Mouse (Mus musculus): ENCODE measurements at regions not wholly inside any gene's neighbourhood (a gene's known extent, or its start where the extent isn't known, plus 50 kb on each side); places are given as distances from the start of the nearest gene placed in this dataset.

GRCm38 (mm10) chr5:97300114-97300840 lies 91.9 kb downstream of the Naa11 start:
- Histone ChIP-seq H3K4me1 (ENCODE audit: control insufficient read depth, insufficient read depth, low read length) (no peaks in the 10 kb centered on the region), H3K9ac (replicated peaks; ENCODE audit: low read length) (no peak overlapping the region), H3K4me3 (ENCODE audit: low read depth, low read length) (no peak overlapping the region), H3K4me2 (ENCODE audit: low read depth, low read length) (no peak overlapping the region), H3K27ac (replicated peaks; ENCODE audit: low read depth, low read length) (no peak overlapping the region), H3K36me3 (replicated peaks; ENCODE audit: control insufficient read depth, insufficient read depth, low read depth, low read length) (no peaks in the 10 kb centered on the region), H3K9me3 (replicated peaks; ENCODE audit: control insufficient read depth, low read length) (no peaks in the 10 kb centered on the region), H3K27me3 (ENCODE audit: control insufficient read depth, insufficient read depth, low read length) (no peaks in the 10 kb centered on the region)
- WGBS, result 81% methylated on average over 6 of the region's 6 CpGs
- ATAC-seq (replicated peaks; ENCODE audit: insufficient number of reproducible peaks, low FRiP score, low TSS enrichment, low read depth) (no peak), DNase-seq (ENCODE audit: low spot score) (no peak)

GRCm38 (mm10) chr5:97299631-97300030 lies 92.5 kb downstream of the Naa11 start:
- Histone ChIP-seq H3K27ac (replicated peaks; ENCODE audit: low read depth, low read length) (no peak overlapping the region), H3K4me3 (ENCODE audit: low read depth, low read length) (no peak overlapping the region), H3K9me3 (replicated peaks; ENCODE audit: control insufficient read depth, low read length) (no peaks in the 10 kb centered on the region), H3K9ac (replicated peaks; ENCODE audit: low read length) (no peak overlapping the region), H3K36me3 (replicated peaks; ENCODE audit: control insufficient read depth, insufficient read depth, low read depth, low read length) (no peaks in the 10 kb centered on the region), H3K27me3 (ENCODE audit: control insufficient read depth, insufficient read depth, low read length) (no peaks in the 10 kb centered on the region), H3K4me1 (ENCODE audit: control insufficient read depth, insufficient read depth, low read length) (no peaks in the 10 kb centered on the region), H3K4me2 (ENCODE audit: low read depth, low read length) (no peak overlapping the region)
- DNase-seq (ENCODE audit: low spot score) (no peak), ATAC-seq (replicated peaks; ENCODE audit: insufficient number of reproducible peaks, low FRiP score, low TSS enrichment, low read depth) (no peak)
- 62% methylated on average over 5 of the region's 5 CpGs for WGBS

DNA sequence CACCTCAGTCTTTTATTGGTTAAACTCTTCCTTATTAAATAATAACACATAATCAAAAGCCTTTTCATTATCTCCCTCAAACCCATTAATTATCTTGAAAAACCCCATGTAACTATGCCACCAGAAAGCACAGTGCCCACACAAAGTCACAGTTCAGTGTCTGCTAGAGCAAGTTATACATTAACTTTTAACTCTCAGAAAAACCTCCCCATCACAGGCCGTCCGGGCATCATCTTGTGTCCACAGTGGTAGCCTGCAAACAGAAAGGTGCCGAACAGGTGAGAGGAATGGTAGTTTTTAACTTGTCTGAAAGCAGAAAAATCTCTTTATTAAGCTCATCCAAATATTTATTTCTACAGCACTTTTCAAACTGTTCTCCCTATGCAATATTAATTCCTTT lies 96.0 kb downstream of the Naa11 start:
- Histone ChIP-seq H3K27ac (replicated peaks; ENCODE audit: low read depth, low read length) (no peak overlapping the region), H3K27me3 (ENCODE audit: control insufficient read depth, insufficient read depth, low read length) (no peaks in the 10 kb centered on the region), H3K4me2 (ENCODE audit: low read depth, low read length) (no peak overlapping the region), H3K4me3 (ENCODE audit: low read depth, low read length) (no peak overlapping the region), H3K9ac (replicated peaks; ENCODE audit: low read length) (no peak overlapping the region), H3K9me3 (replicated peaks; ENCODE audit: control insufficient read depth, low read length) (no peaks in the 10 kb centered on the region), H3K4me1 (ENCODE audit: control insufficient read depth, insufficient read depth, low read length) (no peaks in the 10 kb centered on the region), H3K36me3 (replicated peaks; ENCODE audit: control insufficient read depth, insufficient read depth, low read depth, low read length) (no peaks in the 10 kb centered on the region)
- ATAC-seq (replicated peaks; ENCODE audit: insufficient number of reproducible peaks, low FRiP score, low TSS enrichment, low read depth), result no peak
- WGBS, result 89% methylated on average over 3 of the region's 3 CpGs
- DNase-seq (ENCODE audit: low spot score), result no peak

- H3K36me3 ChIP-seq (replicated peaks; ENCODE audit: control insufficient read depth, insufficient read depth, low read depth, low read length), result no peaks in the 10 kb centered on the region
- WGBS, result 72% methylated on average over 2 of the region's 2 CpGs
- H3K27me3 ChIP-seq (ENCODE audit: control insufficient read depth, insufficient read depth, low read length), result no peaks in the 10 kb centered on the region
- no peak for ATAC-seq (replicated peaks; ENCODE audit: insufficient number of reproducible peaks, low FRiP score, low TSS enrichment, low read depth)
- H3K4me1 ChIP-seq (ENCODE audit: control insufficient read depth, insufficient read depth, low read length), result no peaks in the 10 kb centered on the region
- H3K9ac ChIP-seq (replicated peaks; ENCODE audit: low read length), result no peak overlapping the region
- H3K4me3 ChIP-seq (ENCODE audit: low read depth, low read length), result no peak overlapping the region
- H3K9me3 ChIP-seq (replicated peaks; ENCODE audit: control insufficient read depth, low read length), result no peaks in the 10 kb centered on the region
- H3K27ac ChIP-seq (replicated peaks; ENCODE audit: low read depth, low read length), result no peak overlapping the region
- DNase-seq (ENCODE audit: low spot score), result no peak
- no peak overlapping the region for H3K4me2 ChIP-seq (ENCODE audit: low read depth, low read length)
Observed at GRCm38 (mm10) chr5:97290166-97290681, 102.0 kb downstream of the Naa11 start.

- H3K9ac ChIP-seq (replicated peaks; ENCODE audit: low read length), result no peak overlapping the region
- H3K9me3 ChIP-seq (replicated peaks; ENCODE audit: control insufficient read depth, low read length), result no peaks in the 10 kb centered on the region
- H3K36me3 ChIP-seq (replicated peaks; ENCODE audit: control insufficient read depth, insufficient read depth, low read depth, low read length), result no peaks in the 10 kb centered on the region
- no peaks in the 10 kb centered on the region for H3K27me3 ChIP-seq (ENCODE audit: control insufficient read depth, insufficient read depth, low read length)
- H3K4me1 ChIP-seq (ENCODE audit: control insufficient read depth, insufficient read depth, low read length), result no peaks in the 10 kb centered on the region
- no peak overlapping the region for H3K4me3 ChIP-seq (ENCODE audit: low read depth, low read length)
- WGBS, result 58% methylated on average over 8 of the region's 8 CpGs
- H3K4me2 ChIP-seq (ENCODE audit: low read depth, low read length), result no peak overlapping the region
- H3K27ac ChIP-seq (replicated peaks; ENCODE audit: low read depth, low read length), result no peak overlapping the region
- DNase-seq (ENCODE audit: low spot score) (no peak), ATAC-seq (replicated peaks; ENCODE audit: insufficient number of reproducible peaks, low FRiP score, low TSS enrichment, low read depth) (no peak)
Observed at GRCm38 (mm10) chr5:97289401-97290165, 102.6 kb downstream of the Naa11 start.

DNA sequence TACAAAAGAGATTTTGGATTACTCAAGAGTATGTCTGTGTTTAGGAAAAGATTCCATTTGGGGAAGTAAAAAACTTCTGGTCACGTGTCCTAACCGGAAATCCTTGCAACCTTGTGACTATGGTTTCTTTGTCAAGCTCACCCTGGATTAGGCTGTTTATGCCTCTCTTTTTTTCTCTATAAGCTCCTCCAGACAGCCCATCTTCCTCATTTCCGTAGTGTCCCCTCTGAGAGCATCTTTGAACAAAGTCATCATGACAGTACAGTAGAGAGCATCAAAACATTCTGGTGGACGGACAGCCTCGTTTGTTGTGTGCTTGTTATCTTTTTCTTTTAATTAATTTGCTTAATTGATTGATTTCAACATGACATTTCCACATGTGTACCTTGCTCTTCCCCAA lies 112.7 kb downstream of the Naa11 start:
- no peaks in the 10 kb centered on the region for H3K36me3 ChIP-seq (replicated peaks; ENCODE audit: control insufficient read depth, insufficient read depth, low read depth, low read length)
- 78% methylated on average over 5 of the region's 5 CpGs for WGBS
- DNase-seq (ENCODE audit: low spot score) (no peak), ATAC-seq (replicated peaks; ENCODE audit: insufficient number of reproducible peaks, low FRiP score, low TSS enrichment, low read depth) (no peak)
- H3K4me2 ChIP-seq (ENCODE audit: low read depth, low read length), result no peak overlapping the region
- H3K27me3 ChIP-seq (ENCODE audit: control insufficient read depth, insufficient read depth, low read length), result no peaks in the 10 kb centered on the region
- H3K4me3 ChIP-seq (ENCODE audit: low read depth, low read length), result no peak overlapping the region
- no peaks in the 10 kb centered on the region for H3K4me1 ChIP-seq (ENCODE audit: control insufficient read depth, insufficient read depth, low read length)
- H3K27ac ChIP-seq (replicated peaks; ENCODE audit: low read depth, low read length), result no peak overlapping the region
- no peak overlapping the region for H3K9ac ChIP-seq (replicated peaks; ENCODE audit: low read length)
- no peaks in the 10 kb centered on the region for H3K9me3 ChIP-seq (replicated peaks; ENCODE audit: control insufficient read depth, low read length)

DNA sequence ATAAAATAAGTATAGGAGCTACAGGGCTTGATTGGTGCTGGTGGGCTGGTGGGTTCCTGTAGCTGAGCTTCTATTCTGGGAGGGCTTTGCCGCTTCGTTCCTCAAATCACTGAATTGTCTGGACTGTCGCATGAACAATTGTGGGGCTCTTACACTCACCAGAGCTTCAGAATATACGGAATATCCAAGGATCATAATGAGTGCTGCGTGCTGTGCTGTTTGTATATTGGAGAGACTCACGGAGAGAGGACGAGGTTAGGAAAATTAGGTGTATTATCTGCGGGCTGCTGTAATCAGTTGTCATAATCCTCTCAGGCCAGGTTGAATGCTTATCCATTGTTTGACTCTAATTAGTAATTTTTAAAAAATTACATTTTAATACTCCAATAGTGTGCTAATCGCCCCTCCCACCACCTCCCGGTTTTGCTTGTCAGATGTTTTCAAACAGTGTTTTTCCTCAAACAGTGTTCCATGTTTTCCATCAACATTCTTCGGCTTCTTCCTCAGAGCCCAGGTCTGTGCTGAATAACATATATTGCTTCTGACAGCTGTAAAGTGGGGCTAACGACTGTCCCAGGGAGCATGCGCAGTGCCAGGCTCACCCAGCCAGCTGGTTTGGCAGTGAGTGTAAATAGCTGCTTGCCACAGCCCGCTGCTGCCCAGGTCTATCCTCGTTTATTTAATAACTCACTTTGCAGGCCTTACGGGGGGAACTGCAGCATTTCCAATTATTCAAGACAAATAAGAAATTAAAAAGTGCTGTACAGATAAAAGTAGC lies 114.2 kb downstream of the Naa11 start:
- DNase-seq (ENCODE audit: low spot score) (peak; percentile 69), ATAC-seq (replicated peaks; ENCODE audit: insufficient number of reproducible peaks, low FRiP score, low TSS enrichment, low read depth) (0 out of 2 replicates have a peak, but pooled peaks have one; percentile 67)
- Histone ChIP-seq H3K4me1 (ENCODE audit: control insufficient read depth, insufficient read depth, low read length) (no peaks in the 10 kb centered on the region), H3K9ac (replicated peaks; ENCODE audit: low read length) (no peak overlapping the region), H3K27me3 (ENCODE audit: control insufficient read depth, insufficient read depth, low read length) (no peaks in the 10 kb centered on the region), H3K4me3 (ENCODE audit: low read depth, low read length) (no peak overlapping the region), H3K9me3 (replicated peaks; ENCODE audit: control insufficient read depth, low read length) (no peaks in the 10 kb centered on the region), H3K4me2 (ENCODE audit: low read depth, low read length) (no peak overlapping the region), H3K36me3 (replicated peaks; ENCODE audit: control insufficient read depth, insufficient read depth, low read depth, low read length) (no peaks in the 10 kb centered on the region), H3K27ac (replicated peaks; ENCODE audit: low read depth, low read length) (no peak overlapping the region)
- WGBS, result 64% methylated on average over 16 of the region's 16 CpGs

All from embryonic facial prominence, embryonic 11.5 days (tissue).